Mouse (Mus musculus) brain, embryonic 14.5 days (tissue): ENCODE results near the gene Ptrh2.

Experiments
- CTCF ChIP-seq: fragments of 200-500 bp; IDR thresholded peaks from 2 replicates; pipeline ENCODE4 v1.5.1; 2012; ENCODE audit warnings: inconsistent platforms, mild to moderate bottlenecking, moderate library complexity, borderline replicate concordance; ENCODE audit not compliant: insufficient read depth, insufficient read length; ENCODE audit errors: extremely low read depth
- POLR2A ChIP-seq: fragments of 200-500 bp; IDR thresholded peaks from 2 replicates; pipeline ENCODE4 v1.6.1; 2012; ENCODE audit warnings: mild to moderate bottlenecking, inconsistent platforms, borderline replicate concordance; ENCODE audit not compliant: poor library complexity, insufficient read depth, insufficient read length, severe bottlenecking; ENCODE audit errors: extremely low read depth

- TF ChIP-seq POLR2A (no peak), CTCF (no peak)
These were observed 28.1 kb upstream of the Ptrh2 start for GRCm38 (mm10) chr11:86655671-86656070.
